Mouse (Mus musculus) thymus, postnatal 25 days (tissue): Measurements from ENCODE around the gene Abhd17c.
"Not testable (repeated sequence)": the region's sequence is repeated elsewhere in the genome, so short reads cannot be mapped to it uniquely, and the experiment has no call there.

Source experiments
- DNase-seq: peaks from one replicate; pipeline ENCODE4 v3.0.0; 2022

Abhd17c gene

DNA sequence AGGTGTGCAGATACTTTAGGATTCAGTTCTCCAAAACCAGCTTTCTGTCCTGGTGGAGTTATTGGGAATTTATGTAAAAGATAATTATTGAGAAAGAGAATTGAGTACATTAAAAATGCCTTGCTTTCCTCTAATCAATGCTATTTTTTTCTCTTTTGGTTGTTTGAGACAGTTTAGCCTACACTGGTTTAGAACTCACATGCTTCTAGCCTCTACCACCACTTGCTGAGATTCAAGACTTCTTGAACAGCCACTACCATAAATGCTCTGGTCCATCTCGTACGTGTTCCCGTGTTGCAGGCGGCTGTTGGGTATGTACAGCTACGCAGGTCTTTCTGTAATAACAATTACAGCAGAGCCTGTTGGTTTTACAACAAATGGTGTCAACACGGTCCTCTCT lies 681 bp upstream of the Abhd17c start:
- no peak for DNase-seq

GRCm38 (mm10) chr7:84151960-84152334 lies 254 bp upstream of the Abhd17c start:
- peak; percentile 94 for DNase-seq

GRCm38 (mm10) chr7:84150361-84151000 lies 1.2 kb downstream of the Abhd17c start:
- DNase-seq: no peak

GRCm38 (mm10) chr7:84149821-84150220 lies 1.9 kb downstream of the Abhd17c start:
- no peak for DNase-seq

DNA sequence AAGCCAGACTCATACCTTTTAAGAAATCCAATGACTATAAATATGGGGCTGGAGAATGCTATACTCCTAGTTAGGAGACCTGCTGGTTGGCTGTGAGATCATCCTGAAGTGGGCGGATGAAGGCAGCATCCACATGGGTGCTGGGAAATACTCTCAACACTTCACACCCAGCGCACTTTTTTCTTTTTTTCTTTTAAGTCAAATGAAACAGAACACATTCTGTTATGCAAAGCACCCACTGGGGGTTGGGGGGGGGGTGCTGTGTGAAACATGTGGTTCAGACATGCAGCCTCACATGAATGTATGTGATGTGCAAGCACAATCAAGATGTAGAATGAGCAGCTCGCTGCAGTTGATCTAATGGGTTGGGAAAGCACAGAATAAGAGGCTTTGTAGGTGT lies 2.8 kb downstream of the Abhd17c start:
- DNase-seq: peak; percentile 30

- no peak for DNase-seq
Measured at GRCm38 (mm10) chr7:84147746-84148145, 3.9 kb downstream of the Abhd17c start.

GRCm38 (mm10) chr7:84145633-84146032 lies 6.1 kb downstream of the Abhd17c start:
- no peak for DNase-seq

- DNase-seq: peak; percentile 45
Measured at GRCm38 (mm10) chr7:84142736-84143473, 8.8 kb downstream of the Abhd17c start.

GRCm38 (mm10) chr7:84142196-84142595 lies 9.5 kb downstream of the Abhd17c start:
- no peak for DNase-seq

GRCm38 (mm10) chr7:84139566-84139965 lies 12.1 kb downstream of the Abhd17c start:
- DNase-seq: no peak

GRCm38 (mm10) chr7:84138731-84139130 lies 13.0 kb downstream of the Abhd17c start:
- DNase-seq: no peak

GRCm38 (mm10) chr7:84137779-84138178 lies 13.9 kb downstream of the Abhd17c start:
- DNase-seq: no peak

- DNase-seq: no peak
Measured at GRCm38 (mm10) chr7:84135799-84136700, 15.6 kb downstream of the Abhd17c start.

DNA sequence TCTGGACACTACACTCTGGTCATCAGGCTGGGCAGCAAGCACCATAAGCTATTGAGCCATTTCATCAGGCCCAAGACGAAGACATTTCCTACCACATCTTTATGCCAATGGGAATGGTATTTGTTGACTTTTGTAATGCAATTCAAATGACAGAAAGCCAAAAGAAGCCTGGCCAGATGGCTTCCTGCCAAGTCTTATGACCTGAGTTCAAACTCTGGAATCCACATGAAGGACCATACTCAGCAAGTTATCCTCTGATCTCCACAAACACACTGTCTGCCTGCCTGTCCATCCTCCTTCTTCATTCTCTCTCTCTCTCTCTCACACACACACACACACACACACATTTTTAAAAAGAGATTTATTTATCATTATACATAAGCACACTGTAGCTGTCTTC lies 19.0 kb downstream of the Abhd17c start:
- no peak for DNase-seq

DNA sequence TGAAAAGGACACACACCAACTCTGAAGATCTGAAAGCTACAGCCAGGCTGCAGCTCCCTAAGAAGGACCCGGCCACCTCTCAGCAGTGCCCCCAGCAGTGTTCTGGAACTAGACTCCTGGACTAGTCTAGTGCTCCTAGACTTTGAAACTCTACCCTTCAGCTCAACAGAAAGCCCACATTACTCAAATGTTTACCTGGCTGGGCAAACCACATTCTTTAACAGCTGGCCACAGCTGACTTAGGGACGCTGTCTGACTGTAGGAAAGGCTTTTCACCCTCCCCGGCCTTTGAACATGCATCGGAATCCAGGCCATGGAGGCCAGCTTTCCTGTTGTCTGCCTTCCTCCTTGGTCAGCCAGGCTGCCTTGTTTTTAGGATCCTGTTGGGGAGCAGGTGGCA lies 20.0 kb downstream of the Abhd17c start:
- no peak for DNase-seq

DNA sequence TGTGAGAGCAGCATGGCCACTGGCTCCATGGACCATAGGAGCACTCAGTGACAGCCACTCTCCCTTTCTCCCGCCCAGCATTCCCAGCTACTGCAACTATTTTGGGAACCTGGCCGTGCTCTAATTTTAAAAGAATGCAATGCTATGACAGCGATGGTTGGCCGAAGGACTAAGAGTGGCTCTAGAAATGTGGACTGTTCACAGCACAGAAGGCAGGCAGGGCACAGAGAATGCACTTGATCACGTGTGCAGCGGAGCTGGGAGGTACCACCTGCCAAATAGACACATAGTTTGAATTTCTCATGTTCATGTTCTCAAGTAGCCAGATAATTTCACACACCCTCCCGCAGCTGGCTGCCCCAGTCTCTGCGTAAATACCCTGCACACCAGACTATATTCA lies 23.0 kb downstream of the Abhd17c start:
- DNase-seq: no peak

GRCm38 (mm10) chr7:84125730-84126129 lies 26.0 kb downstream of the Abhd17c start:
- DNase-seq: no peak

DNA sequence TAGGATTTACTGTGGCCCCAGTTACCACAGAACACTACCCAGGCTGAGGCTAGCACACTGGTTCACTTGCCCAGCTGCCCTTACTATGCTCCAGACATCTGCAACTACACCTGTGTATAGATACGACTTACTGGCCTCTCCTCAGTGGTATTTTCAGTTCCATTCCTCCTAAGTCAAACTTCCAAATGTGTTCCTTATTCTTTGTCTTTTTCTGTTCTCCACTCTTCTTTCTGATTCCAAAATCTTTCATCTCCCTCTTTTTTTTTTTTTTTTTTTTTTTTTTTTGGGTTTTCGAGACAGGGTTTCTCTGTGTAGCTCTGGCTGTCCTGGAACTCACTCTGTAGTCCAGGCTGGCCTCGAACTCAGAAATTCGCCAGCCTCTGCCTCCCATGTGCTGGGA lies 28.0 kb downstream of the Abhd17c start:
- not testable (repeated sequence) for DNase-seq

DNA sequence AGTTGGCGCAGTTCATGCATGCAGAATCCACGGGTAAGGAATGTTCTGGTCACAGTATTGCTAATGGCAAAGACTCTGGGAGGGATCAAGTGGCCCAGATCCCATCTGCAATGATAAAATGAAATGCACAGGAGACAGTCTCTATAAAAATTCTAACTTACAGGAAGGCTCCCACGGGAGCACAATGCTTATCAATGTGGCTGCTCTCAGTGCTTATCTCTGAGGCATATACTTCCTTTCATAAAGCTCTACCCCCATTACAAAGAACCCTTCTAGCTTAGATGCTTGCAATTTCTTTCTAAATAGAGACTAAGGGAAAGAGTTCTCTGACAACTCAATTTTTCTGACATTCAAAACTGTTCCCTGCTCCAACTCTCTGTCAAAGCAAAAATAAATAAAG lies 29.9 kb downstream of the Abhd17c start:
- no peak for DNase-seq

- peak; percentile 59 for DNase-seq
Measured at GRCm38 (mm10) chr7:84120142-84120760, 31.4 kb downstream of the Abhd17c start.

GRCm38 (mm10) chr7:84119216-84120105 lies 32.2 kb downstream of the Abhd17c start:
- DNase-seq: peak; percentile 71

- DNase-seq: no peak
Measured at GRCm38 (mm10) chr7:84117543-84118122, 34.1 kb downstream of the Abhd17c start.
